Mouse (Mus musculus) yolk sac, embryonic 10.5 days (tissue): ENCODE results near the gene Wasf1.

Experiments used
- DNase-seq: peaks from one replicate; pipeline ENCODE4 v3.0.0-alpha.2; 2017; ENCODE audit warnings: low spot score

The Wasf1 gene

DNA sequence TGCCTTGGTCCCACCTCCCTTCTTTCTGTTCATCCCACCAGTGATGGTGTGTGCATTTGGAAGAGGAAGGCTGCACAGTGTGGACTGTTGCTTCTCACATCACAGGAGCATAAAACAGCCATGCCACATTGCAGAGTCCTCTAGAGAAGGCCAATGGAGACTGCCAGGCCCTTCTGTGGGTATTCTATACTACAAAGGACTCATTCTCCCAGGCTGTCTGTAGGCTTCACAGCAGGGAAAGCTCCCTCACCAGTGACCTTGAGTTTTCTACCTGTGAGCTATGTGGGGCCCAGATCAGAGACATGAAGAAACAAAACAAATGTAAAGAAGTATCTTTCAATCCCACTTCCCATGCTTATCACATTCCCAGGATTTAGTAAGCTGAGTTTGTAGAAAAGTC, 100.5 kb downstream of the Wasf1 start:
- no peak for DNase-seq

DNA sequence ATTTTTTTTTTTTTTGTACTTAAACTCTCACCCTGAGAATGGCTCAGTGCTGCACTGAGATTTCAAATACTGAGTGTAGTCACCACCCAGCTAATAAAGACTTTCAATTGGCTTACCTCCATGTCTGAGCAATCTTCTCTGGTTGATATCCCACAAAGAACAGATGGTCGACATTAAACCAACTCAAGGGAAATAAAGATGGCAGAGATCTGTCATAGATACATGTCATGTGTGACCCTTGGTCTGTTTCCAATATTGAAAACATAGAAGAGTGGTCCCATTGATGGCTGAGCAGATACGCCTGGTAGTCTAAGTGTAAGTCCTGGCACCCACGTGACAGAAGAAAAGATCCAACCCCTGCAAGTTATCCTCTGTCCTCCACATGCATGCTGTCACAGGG, 101.3 kb downstream of the Wasf1 start:
- no peak for DNase-seq

DNA sequence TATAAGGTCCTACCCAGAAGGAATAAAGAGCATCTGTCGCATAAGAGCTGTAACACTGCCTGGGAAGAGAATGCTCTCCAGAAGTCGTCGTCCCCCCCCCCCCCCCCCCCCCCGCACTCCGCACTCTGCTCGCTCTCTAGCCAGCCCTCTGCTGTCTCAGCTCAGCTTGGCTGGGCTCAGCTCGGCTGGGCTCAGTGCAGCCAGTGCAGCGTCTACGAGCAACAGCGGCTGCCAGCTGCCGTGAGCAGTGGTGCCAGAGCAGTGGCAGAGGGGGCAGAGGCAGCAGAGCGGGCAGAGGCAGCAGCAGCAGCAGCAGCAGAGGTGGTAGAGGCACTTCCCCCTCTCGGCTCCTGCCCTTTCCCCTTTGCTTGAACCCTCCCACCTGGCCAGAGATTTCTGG, 102.1 kb downstream of the Wasf1 start:
- no peak for DNase-seq
